Mouse (Mus musculus) heart, adult 2 months (tissue): ENCODE results near the gene Itpr1. TPM values are rescaled to one million over a fixed set of nuclear protein-coding genes. Genes with fewer than 3 reads are reported as not detected.

Experiments used
- DNase-seq, 2 experiments: peaks; one replicate each; pipeline ENCODE4 v3.0.0; 2021
- H3K27ac ChIP-seq: fragments of 200-600 bp; 2 replicates; pipeline ENCODE4 v1.8.1; 2022
- H3K27me3 ChIP-seq: fragments of 200-500 bp; 2 replicates; pipeline ENCODE4 v1.6.1; 2012; ENCODE audit warnings: mild to moderate bottlenecking, low read length, inconsistent platforms, mixed read lengths; ENCODE audit not compliant: control insufficient read depth, insufficient read depth
- H3K36me3 ChIP-seq: fragments of 200-500 bp; 2 replicates; pipeline ENCODE4 v1.6.1; 2012; ENCODE audit warnings: low read length, inconsistent platforms; ENCODE audit not compliant: control insufficient read depth, insufficient read depth
- H3K4me1 ChIP-seq: fragments of 200-500 bp; 2 replicates; pipeline ENCODE4 v1.6.1; 2011; ENCODE audit warnings: low read length; ENCODE audit not compliant: control insufficient read depth, insufficient read depth
- H3K4me3 ChIP-seq: fragments of 200-600 bp; 2 replicates; pipeline ENCODE4 v1.8.1; 2022
- H3K79me2 ChIP-seq: fragments of 200-500 bp; replicated peaks from 2 replicates; pipeline ENCODE4 v1.6.1; 2012; ENCODE audit warnings: mild to moderate bottlenecking, inconsistent platforms, low read length, moderate library complexity, mixed read lengths; ENCODE audit not compliant: control insufficient read depth, insufficient read depth
- H3K9ac ChIP-seq: fragments of 200-500 bp; 2 replicates; pipeline ENCODE4 v1.6.1; 2012; ENCODE audit warnings: low read depth, mild to moderate bottlenecking, control low read depth, inconsistent platforms, low read length, mixed read lengths
- CTCF ChIP-seq: fragments of 200-600 bp; IDR thresholded peaks from 2 replicates; pipeline ENCODE4 v1.8.1; 2022; ENCODE audit warnings: antibody characterized with exemption, mild to moderate bottlenecking, moderate library complexity
- EP300 ChIP-seq: fragments of 200-500 bp; IDR thresholded peaks from 2 replicates; pipeline ENCODE4 v1.6.1; 2011; ENCODE audit warnings: low read depth, low read length, control low read depth; ENCODE audit not compliant: insufficient read depth
- POLR2A ChIP-seq: fragments of 200-500 bp; IDR thresholded peaks from 2 replicates; pipeline ENCODE4 v1.6.1; 2011; ENCODE audit warnings: mild to moderate bottlenecking, low read depth, low read length, control low read depth; ENCODE audit not compliant: insufficient read depth
- WGBS: fragments of 180-500 bp; shearing (Covaris S2); methylation state at CpG from one replicate; pipeline ENCODE4 v1.1.7; 2018; 5-methylcytosine and 5-hydroxymethylcytosine counted together
- intact Hi-C: fragments of 180-260 bp; cut with DNase I; formaldehyde crosslinking; loops from one replicate; pipeline ENCODE4 v1.15.1; 2025
- polyA plus RNA-seq: library from polyadenylated mRNA; depleted of rRNA; stranded (reverse); fragments of >200 nt; gene quantifications from 2 replicates; pipeline ENCODE4 v1.2.3, GENCODE M21; 2012
- total RNA-seq, 2 experiments: library from RNA; stranded (reverse); gene quantifications; 2 replicates each; pipeline ENCODE4 v1.2.3; 2021

Gene Itpr1
- total and polyA plus RNA-seq, 3 experiments = 14.0 to 47.6 (median 37.9) TPM

GRCm38 (mm10) chr6:108233070-108233469 is 20.2 kb downstream of the Itpr1 start:
- Histone ChIP-seq H3K4me3 (no peak overlapping the region), H3K27me3 (no peaks in the 10 kb centered on the region), H3K9ac (no peak overlapping the region), H3K36me3 (peaks cover 13% of the 10 kb centered on the region), H3K4me1 (peaks cover 38% of the 10 kb centered on the region), H3K27ac (peak overlapping the region; percentile 62), H3K79me2 (no peaks in the 10 kb centered on the region)
- intact Hi-C loops = loop anchor here (2.0 to 5.0 kb wide), 2 partner anchors 18 to 94 kb away; no protein-coding TSS in a partner anchor
- WGBS = 4% methylated on average over 6 of the region's 6 CpGs
- peak; percentile 60 to 63 for DNase-seq
- TF ChIP-seq POLR2A (no peak), CTCF (no peak), EP300 (peak; percentile 65; the same call in 1 of the 2 replicates)

GRCm38 (mm10) chr6:108234536-108234935 is 21.6 kb downstream of the Itpr1 start:
- intact Hi-C loops = loop anchor here (1.0 to 5.0 kb wide), 2 partner anchors 72 to 93 kb away; no protein-coding TSS in a partner anchor
- Histone ChIP-seq H3K36me3 (peaks cover 13% of the 10 kb centered on the region), H3K9ac (no peak overlapping the region), H3K4me3 (no peak overlapping the region), H3K27me3 (no peaks in the 10 kb centered on the region), H3K27ac (peak overlapping the region; percentile 62), H3K4me1 (peaks cover 38% of the 10 kb centered on the region), H3K79me2 (no peaks in the 10 kb centered on the region)
- WGBS = 38% methylated on average over 6 of the region's 6 CpGs
- TF ChIP-seq POLR2A = no peak
- no peak for TF ChIP-seq EP300
- no peak for TF ChIP-seq CTCF
- no peak for DNase-seq

- TF ChIP-seq POLR2A (no peak), EP300 (no peak), CTCF (no peak)
- intact Hi-C loops = no loop called here
- H3K9ac ChIP-seq = peak overlapping the region; percentile 25
- DNase-seq = peak; percentile 44 to 55
- H3K36me3 ChIP-seq = peaks cover 15% of the 10 kb centered on the region
- H3K27me3 ChIP-seq = no peaks in the 10 kb centered on the region
- no peaks in the 10 kb centered on the region; the same call in 1 of the 2 replicates for H3K79me2 ChIP-seq
- WGBS = 18% methylated on average over 13 of the region's 13 CpGs
- no peak overlapping the region for H3K4me3 ChIP-seq
- H3K27ac ChIP-seq = peak overlapping the region; percentile 51
- H3K4me1 ChIP-seq = peaks cover 39% of the 10 kb centered on the region
Observed at GRCm38 (mm10) chr6:108235680-108236123, 22.8 kb downstream of the Itpr1 start.

GRCm38 (mm10) chr6:108236411-108236921 is 23.6 kb downstream of the Itpr1 start:
- Histone ChIP-seq H3K27ac (peak overlapping the region; percentile 51), H3K36me3 (peaks cover 17% of the 10 kb centered on the region), H3K79me2 (no peaks in the 10 kb centered on the region; the same call in 1 of the 2 replicates), H3K4me3 (no peak overlapping the region), H3K27me3 (no peaks in the 10 kb centered on the region), H3K9ac (peak overlapping the region; percentile 17; the same call in 1 of the 2 replicates), H3K4me1 (peaks cover 39% of the 10 kb centered on the region)
- intact Hi-C loops = no loop called here
- no peak for DNase-seq
- WGBS = 37% methylated on average over 9 of the region's 9 CpGs
- TF ChIP-seq EP300 = no peak
- TF ChIP-seq CTCF = no peak
- TF ChIP-seq POLR2A = no peak

GRCm38 (mm10) chr6:108236996-108237395 is 24.1 kb downstream of the Itpr1 start:
- TF ChIP-seq POLR2A (no peak), EP300 (no peak), CTCF (no peak)
- intact Hi-C loops = no loop called here
- peak overlapping the region; percentile 51 for H3K27ac ChIP-seq
- DNase-seq = no peak
- peaks cover 34% of the 10 kb centered on the region for H3K4me1 ChIP-seq
- H3K79me2 ChIP-seq = no peaks in the 10 kb centered on the region; the same call in 1 of the 2 replicates
- WGBS = 68% methylated on average over 8 of the region's 8 CpGs
- H3K9ac ChIP-seq = no peak overlapping the region
- H3K36me3 ChIP-seq = peaks cover 17% of the 10 kb centered on the region
- no peaks in the 10 kb centered on the region for H3K27me3 ChIP-seq
- H3K4me3 ChIP-seq = no peak overlapping the region

- WGBS = 62% methylated on average over 8 of the region's 8 CpGs
- DNase-seq = no peak
- peak overlapping the region; percentile 7; the same call in 1 of the 2 replicates for H3K27ac ChIP-seq
- no peak overlapping the region for H3K9ac ChIP-seq
- no peaks in the 10 kb centered on the region; the same call in 1 of the 2 replicates for H3K79me2 ChIP-seq
- TF ChIP-seq POLR2A (no peak), EP300 (no peak), CTCF (no peak)
- peaks cover 17% of the 10 kb centered on the region for H3K36me3 ChIP-seq
- no peak overlapping the region for H3K4me3 ChIP-seq
- intact Hi-C loops = no loop called here
- H3K27me3 ChIP-seq = no peaks in the 10 kb centered on the region
- H3K4me1 ChIP-seq = peaks cover 32% of the 10 kb centered on the region
Observed at GRCm38 (mm10) chr6:108237585-108237984, 24.7 kb downstream of the Itpr1 start.
